Comparison of ENCODE assay signal across 26 mouse cellular contexts in genomic region chr16:93922835-93923389, GRCm38 (mm10).
"Had no signal": no experiment of that assay in that cellular context is flagged by ENCODE, and none has a peak within 500 bp of the region (broad histone marks: within the 10 kb centered on the region; RNA-seq: fewer than 3 reads in every experiment).

No protein-coding gene starts in this region.

- H3K9me3 ChIP-seq: heart, embryonic 13.5 days; heart, embryonic 15.5 days; hindbrain, embryonic 13.5 days; hindbrain, embryonic 15.5 days; kidney, embryonic 15.5 days; limb, embryonic 10.5 days; limb, embryonic 12.5 days; liver, embryonic 13.5 days had no signal

- H3K36me3 ChIP-seq: heart, embryonic 13.5 days; heart, embryonic 15.5 days; hindbrain, embryonic 13.5 days; hindbrain, embryonic 15.5 days; kidney, embryonic 15.5 days; limb, embryonic 10.5 days; limb, embryonic 12.5 days; liver, embryonic 13.5 days had no signal

- H3K4me2 ChIP-seq: heart, embryonic 11.5 days; heart, embryonic 13.5 days; heart, embryonic 15.5 days; hindbrain, embryonic 13.5 days; hindbrain, embryonic 15.5 days; kidney, embryonic 15.5 days; limb, embryonic 12.5 days; liver, embryonic 11.5 days; liver, embryonic 13.5 days had no signal

- DNase-seq: gastrocnemius, postnatal 14 days; gastrocnemius, postnatal 36 days; heart, adult 11 months; heart, adult 2 months; heart, postnatal 14 days; heart, postnatal 36 days; kidney, adult 11 months; kidney, adult 2 months; kidney, adult 9 months; kidney, postnatal 14 days; kidney, postnatal 4 days; liver; liver, embryonic 13.5 days had no signal

- H3K27me3 ChIP-seq: heart, embryonic 15.5 days; hindbrain, embryonic 15.5 days; kidney, embryonic 15.5 days; liver, embryonic 13.5 days had no signal

- ATAC-seq: hindbrain, postnatal 0 days had no signal

- H3K9ac ChIP-seq: heart, embryonic 13.5 days; heart, embryonic 15.5 days; hindbrain, embryonic 13.5 days; hindbrain, embryonic 15.5 days; kidney, embryonic 15.5 days; limb, embryonic 12.5 days; liver, embryonic 13.5 days had no signal

- H3K27ac ChIP-seq: heart, adult 2 months; heart, embryonic 13.5 days; heart, embryonic 15.5 days; hindbrain, embryonic 13.5 days; hindbrain, embryonic 15.5 days; hindbrain, postnatal 0 days; kidney, embryonic 15.5 days; kidney, postnatal 0 days; layer of hippocampus, adult 2 months; left cerebral cortex, adult 2 months; limb, embryonic 10.5 days; limb, embryonic 12.5 days; liver, embryonic 13.5 days had no signal

- H3K4me3 ChIP-seq: heart, adult 2 months; heart, embryonic 13.5 days; heart, embryonic 15.5 days; hindbrain, embryonic 13.5 days; hindbrain, embryonic 15.5 days; kidney, embryonic 15.5 days; layer of hippocampus, adult 2 months; left cerebral cortex, adult 2 months; limb, embryonic 10.5 days; limb, embryonic 12.5 days; liver, embryonic 13.5 days had no signal
